Mouse (Mus musculus) skeletal muscle tissue, adult 2 months (tissue): Measurements from ENCODE around the gene Gm20695.
A peak's percentile ranks its signal among the peaks of the same experiment; 100 is the strongest.

Experiments used
- DNase-seq: peaks from one replicate; pipeline ENCODE4 v3.0.0-alpha.2; 2012; ENCODE audit warnings: low read depth, low spot score

The Gm20695 gene

DNA sequence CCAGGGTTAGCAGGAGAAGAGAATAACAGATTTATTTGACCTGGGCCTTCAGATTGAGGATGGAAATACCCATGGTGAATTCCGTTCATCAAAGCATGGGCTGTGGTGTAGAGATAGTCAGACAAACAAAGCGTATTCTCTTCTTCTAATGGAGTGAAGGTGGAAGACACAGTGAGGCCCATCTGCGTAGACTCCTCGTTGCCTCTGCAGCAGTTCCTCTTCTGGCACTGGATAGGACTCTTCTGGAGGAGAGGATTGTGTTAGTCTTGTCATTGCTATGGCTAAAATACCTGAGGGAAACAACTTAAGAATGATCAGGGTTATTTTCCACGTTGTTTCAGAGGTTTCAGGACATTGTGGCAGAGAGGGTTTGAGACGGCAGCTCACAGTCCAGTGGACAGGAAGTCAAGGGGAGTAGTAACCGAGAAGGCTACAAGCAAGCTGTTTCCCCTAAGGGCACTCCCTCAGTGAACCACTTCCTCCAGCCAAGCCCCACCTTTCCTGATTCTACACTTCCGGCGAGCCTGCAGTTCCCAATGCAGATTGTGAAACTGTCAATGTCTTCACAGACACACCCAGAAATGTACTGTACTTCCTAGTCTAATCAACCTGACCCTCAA is 10.8 kb downstream of the Gm20695 start:
- DNase-seq, result peak; percentile 60

DNA sequence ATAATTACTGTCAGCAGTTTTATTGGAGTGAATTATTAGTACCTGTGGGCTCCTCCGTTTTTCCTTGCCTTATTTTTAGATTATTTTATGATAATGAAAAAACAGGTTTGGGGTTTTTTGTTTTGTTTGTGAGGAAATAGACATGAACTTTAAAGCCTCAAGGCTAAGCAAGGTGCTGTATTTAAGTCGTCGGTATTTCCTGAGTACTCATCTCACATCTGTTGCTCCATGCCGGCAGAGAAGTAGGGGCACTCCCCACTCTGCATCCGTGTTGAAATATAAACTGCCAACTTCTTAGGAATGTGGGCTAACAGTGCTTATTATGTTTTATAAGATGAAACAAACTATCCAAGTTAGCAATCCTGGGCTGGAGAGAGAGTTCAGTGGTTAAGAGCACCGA is 11.6 kb downstream of the Gm20695 start:
- no peak for DNase-seq

DNA sequence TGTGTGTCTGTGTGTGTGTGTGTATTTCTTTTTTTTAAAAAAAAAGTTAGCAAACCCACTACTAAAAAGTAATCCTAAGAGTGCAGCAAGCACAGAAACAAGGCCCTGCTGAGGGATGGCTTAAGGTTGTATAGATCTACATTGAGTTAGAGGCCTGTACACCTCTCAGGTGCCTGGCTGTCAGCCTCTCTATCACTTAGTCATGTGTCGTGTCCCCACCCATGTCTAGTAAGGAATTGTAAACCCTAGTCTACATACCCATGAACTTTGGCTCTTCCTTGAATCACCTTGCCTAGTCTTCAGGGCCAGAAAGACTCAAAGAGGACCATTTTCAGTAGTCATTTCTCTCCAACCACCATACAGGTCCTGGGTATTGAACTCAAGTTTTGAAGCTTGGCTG is 12.1 kb downstream of the Gm20695 start:
- no peak for DNase-seq

DNA sequence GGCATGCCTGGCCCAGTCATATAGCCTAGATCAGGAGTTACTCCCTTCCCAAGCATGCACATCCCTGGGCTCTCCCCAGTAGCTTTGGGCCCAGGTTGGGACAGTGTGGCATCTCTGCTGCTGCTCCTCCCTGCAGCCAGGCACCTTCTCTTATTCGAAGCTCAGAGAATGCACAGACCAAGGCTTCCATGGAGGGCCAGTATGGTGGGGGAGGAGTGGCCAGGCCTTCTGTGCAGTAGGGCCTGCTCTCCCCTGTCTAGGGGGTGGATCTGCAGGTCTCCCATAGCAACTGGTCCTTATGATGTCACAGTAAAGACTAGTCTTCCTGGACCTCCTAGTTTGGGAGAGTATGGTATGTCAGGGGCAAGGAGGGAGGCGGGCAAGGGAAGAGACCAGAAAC is 23.0 kb downstream of the Gm20695 start:
- no peak for DNase-seq

DNA sequence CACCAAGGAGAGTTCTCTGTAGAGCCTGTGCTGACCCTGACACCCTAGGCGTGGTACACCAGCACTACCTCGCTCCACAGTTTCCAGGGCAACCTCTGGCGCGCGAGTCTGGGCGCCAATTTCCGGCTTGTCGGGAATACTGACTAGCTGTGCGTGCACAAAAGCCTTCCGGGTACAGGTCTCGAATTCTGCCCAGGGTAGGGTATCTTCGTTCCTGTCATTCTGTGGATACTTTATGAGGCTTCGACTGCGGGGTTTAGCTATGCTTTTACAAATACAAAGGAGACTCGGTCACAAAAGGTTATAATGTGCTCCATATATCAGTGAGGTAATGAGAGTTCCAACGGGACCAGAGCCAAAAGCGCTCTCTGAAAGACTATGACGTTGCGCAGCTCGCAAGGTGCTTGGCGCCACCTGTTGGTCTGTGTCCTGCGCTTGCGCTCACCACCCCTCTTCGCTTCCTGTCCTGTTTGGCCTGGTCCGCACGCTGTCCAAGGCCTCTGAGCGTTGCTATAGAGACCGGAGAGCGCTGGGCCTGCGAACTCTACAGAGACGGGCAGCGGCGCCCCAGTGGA is 24.2 kb downstream of the Gm20695 start, which contains the start of the genes 1700037C18Rik and Cluap1:
TSS of gene 1700037C18Rik (minus strand) at position 153 of the 575 bp plus-strand sequence.
TSS of gene Cluap1 (plus strand) at position 265 of the 575 bp plus-strand sequence.
- peak; percentile 93 for DNase-seq

DNA sequence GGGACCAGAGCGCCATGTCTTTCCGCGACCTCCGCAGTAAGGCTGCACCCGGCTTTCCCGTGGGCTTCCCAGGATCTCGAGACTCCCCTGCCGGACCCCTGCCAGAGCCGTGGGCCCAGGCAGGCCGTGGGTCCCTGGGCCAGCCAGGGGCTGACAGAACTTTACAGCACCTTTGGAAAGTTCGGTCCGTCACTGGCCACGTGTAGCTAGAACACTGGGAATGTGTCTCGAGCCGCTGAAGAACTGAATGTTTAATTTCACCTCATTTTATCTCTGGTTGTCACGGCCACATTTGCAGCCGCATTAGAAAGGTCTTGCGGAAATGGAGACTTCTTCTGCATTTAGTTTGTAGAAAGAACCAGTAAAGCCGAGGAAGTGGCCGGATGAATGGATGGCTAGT is 24.7 kb downstream of the Gm20695 start:
- DNase-seq, result no peak

DNA sequence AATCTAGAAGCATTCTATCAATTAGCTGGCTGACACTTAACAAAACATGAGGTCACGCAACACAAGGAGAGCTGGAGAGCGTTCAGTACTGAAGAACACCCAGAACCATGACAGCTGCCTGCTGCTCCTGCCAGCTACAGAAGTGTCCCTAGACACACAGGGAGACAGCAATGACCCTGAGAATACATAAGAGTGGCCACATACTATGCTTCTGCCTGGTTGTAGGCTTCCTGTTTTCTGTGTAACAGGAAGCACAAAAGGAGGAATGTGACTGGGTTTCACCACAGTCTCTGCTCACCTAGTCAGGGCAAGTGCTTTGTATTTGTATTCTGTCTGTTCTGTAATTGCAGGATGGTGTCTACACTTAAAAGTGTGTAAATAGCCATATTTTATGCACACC is 36.3 kb downstream of the Gm20695 start:
- DNase-seq, result no peak

DNA sequence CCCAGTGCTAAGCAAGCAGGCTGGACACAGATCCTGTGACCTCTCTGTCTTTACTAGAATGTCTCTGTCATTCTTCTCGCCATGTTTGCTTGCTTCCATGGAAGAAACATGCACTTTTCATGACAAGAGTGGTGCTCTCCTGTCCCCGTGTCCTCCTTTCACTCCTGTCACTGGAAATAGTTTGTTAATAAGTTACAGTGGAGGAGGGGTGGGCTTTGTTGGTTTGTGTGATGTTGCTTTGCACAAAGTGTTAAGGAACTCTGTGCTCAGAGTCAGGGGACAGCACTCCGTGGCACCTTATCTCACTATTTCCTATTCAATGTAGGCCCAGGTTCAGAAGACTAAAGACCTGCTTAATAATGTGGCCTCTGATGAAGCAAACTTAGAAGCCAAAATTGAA is 39.1 kb downstream of the Gm20695 start:
- DNase-seq, result no peak

DNA sequence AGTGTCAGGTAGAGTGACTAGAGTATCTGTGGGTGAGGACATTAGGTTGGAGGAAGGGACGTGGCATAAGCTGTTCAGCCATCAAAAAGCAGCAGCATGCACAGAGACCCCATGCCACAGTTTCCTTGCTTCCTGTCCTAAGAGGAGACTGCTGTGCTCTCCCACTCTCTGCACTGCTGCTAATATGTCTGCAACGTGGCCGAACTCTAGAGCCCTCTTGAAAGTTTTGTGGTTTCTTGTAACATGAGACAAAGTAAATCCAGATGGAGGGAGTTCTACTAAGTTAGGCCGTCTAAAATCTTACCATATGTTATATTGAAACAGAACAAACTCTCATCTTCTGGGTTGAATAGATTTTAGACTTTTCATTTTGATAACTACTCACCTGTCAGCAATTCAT is 39.5 kb downstream of the Gm20695 start:
- no peak for DNase-seq

DNA sequence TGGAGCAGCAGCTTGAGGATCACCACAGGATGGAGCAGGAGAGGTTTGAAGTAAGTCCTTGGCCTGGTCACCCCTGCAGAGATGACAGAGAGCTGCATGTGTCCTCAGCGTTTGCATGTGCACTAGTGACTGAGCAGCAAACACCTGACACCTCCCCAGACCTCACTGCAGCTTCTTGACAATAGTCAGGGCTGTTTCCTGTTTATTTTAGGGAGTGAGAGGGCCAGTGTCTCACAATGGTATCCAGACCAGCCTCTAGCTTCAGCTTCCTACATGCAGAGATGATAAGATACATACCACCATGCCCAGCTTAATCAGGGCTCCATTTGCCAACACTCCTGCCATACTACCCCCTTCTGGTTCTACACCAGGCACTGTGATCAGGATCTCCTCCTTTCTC is 44.1 kb downstream of the Gm20695 start:
- DNase-seq, result no peak

DNA sequence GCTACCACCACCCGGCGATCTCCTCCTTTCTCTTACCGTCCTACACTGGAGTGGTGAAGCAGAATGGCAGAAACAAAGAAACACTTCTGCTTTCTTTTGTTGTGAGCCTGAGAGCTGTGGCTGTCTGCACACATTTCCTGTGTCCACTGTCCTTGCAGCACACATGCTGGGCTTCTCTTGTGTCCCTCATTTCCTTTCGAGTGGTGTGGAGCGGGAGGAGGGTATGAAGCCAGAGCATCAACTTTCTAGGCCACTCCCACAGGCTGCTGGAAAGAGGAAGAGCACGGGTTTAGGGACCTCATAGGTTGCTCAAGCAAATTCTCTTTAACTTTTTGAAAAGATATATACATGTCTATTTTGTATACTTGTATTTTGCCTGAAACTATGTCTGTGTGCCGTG is 44.7 kb downstream of the Gm20695 start:
- DNase-seq, result peak; percentile 9

DNA sequence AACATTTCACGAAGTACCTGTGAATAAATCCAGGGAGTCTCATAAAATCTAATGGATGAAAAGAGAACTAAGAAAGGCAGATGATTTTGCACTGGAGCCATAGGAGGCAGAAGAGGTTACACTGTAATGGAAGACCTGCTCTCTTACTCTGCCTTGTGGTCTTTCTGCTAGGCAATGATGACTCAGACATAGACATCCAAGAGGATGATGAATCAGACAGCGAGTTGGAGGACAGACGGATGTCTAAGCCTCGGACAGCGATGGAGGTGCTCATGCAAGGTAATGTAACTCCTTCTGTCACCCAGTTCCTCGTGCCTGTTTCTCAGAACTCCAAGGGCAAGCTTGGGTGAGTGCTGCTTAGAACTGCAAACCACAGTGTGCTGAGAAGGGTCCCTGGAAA is 49.1 kb downstream of the Gm20695 start:
- DNase-seq, result no peak

DNA sequence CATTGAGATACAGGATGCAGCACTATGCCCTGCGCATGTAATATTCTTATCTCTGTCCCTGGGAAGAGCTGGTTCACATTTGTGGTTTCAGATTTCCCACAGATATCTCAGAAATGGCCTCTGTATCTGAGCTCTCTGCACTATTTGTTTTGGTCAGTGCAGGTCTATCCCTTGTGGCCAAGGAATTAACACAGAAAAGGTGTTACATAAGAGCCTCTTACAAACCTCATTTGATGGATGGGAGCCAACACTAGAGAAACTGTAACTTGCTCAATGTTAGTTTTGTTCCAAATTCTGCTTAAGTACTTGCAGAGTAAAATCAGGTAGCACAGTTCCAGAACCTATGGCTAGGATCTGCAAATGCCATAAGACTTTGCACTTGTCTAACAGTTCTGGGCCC is 49.6 kb downstream of the Gm20695 start:
- DNase-seq, result peak; percentile 10

DNA sequence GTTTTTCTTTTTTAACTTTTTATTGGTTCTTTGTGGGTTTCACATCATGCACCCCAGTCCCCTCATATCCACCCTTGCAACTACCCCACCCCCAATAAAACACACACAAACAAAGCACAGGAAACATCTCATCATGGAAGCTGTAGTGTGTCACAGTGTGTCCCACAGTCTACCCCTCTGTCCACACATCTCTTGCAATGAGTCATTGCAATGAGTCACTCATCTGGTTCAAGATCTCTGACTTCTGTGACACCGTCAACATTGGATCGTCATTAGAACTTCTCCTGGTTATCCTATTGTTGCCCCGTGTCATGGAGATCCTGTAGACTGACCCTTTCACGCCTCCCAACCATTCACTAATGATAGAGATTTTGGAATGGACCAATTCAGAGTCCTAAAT is 50.3 kb downstream of the Gm20695 start:
- DNase-seq, result no peak

DNA sequence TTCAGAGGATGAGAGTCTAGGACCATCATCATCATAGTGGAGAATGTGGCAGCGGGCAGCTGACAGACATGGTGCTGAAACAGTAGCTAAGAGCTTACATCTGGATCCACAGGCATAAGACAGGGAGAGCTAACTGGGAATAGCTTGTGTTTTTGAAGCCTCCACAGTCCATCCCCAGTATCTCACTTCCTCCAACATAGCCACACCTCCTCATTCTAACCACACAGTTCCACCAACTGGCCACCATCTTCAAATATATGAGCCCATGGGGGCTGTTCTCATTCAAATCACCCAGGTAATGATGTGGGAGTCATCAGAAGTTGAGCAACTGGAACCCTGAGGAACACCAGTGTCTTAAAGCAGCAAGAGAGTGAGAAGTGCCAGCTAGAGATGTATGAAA is 66.7 kb downstream of the Gm20695 start:
- no peak for DNase-seq

DNA sequence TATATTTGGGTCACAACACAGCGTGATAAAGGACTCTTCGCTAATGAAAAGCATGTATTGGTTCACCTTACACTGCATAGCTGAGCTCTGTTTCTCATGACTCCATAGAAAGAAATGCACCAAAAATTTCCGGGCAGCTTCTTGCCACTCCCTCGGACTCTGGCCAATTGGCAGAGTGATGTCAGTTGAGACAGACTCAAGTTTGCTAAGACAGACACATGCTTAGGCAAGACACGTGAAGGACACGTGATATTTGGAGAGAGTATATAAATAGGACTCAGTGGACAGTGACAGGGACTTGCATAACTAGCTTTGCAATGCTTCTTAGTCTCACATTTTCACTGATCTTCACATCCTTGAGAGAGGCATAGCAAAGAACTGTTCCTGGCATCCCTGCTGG is 71.9 kb downstream of the Gm20695 start:
- DNase-seq, result peak; percentile 82

DNA sequence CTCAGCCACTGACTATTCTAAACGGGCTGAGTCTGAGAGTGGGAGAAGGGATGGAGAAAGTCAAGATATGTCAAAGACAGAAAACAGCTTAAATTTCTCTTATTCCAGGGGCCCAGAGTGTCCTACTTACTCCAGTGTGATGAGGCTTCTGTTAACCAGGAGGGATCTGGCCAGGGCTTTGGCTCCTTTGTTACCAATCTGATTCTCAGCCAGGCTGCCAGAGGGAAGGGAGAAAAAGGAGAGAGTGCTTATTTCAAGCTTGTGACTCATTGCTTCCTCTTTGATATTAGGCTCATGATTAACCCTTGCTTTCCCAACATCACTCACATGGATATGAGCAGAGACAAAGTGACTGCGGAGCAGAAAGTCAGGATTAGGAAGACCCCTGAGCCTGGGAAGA is 74.8 kb downstream of the Gm20695 start:
- DNase-seq, result no peak

DNA sequence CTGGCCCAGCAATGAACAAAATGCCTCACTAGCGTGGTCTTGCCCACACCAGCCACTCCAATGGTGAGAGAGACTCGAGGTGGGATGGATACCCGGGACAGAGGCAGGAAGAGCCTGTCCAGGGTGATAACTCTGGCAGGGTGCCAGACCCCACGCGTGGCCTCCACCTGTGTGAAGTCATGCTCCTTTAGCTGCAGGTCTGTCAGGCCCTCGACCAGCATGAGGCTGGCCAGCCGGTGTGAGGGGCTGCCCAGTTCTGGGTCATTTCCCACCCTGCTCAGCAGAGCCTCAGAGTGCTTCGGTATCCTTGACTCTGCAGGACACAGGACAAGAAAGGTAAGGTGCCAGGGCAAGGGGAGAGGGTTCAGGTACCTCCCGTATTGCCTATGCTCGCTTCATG is 80.5 kb downstream of the Gm20695 start:
- no peak for DNase-seq

DNA sequence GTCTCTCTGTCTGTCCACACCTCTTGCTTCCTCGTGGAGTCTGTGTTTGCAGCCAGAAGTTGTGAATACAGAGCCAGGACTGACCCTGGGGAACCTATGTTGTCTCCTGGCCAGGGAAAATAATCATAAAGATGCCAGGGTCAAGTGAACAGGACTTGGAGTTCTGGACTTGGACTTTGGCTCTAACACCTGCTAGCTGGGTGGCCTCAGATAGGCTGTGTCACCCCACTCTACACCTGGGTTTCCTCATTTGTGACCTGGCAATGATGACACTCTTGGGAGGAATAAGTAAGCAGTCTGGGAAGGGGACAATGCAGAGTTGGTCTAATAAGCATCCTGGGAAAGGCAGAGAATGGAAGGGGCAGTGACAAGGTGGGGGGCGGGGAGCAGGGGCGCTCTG is 81.1 kb downstream of the Gm20695 start:
- DNase-seq, result no peak
